Mouse (Mus musculus) 3T3-L1 (cell line): ENCODE measurements around the gene Hdx.
A peak's percentile ranks its signal among the peaks of the same experiment; 100 is the strongest.

ENCODE experiments used
- DNase-seq: peaks from one replicate; pipeline ENCODE4 v3.0.0-alpha.2; 2015; ENCODE audit warnings: low read depth, low spot score

The Hdx gene

DNA sequence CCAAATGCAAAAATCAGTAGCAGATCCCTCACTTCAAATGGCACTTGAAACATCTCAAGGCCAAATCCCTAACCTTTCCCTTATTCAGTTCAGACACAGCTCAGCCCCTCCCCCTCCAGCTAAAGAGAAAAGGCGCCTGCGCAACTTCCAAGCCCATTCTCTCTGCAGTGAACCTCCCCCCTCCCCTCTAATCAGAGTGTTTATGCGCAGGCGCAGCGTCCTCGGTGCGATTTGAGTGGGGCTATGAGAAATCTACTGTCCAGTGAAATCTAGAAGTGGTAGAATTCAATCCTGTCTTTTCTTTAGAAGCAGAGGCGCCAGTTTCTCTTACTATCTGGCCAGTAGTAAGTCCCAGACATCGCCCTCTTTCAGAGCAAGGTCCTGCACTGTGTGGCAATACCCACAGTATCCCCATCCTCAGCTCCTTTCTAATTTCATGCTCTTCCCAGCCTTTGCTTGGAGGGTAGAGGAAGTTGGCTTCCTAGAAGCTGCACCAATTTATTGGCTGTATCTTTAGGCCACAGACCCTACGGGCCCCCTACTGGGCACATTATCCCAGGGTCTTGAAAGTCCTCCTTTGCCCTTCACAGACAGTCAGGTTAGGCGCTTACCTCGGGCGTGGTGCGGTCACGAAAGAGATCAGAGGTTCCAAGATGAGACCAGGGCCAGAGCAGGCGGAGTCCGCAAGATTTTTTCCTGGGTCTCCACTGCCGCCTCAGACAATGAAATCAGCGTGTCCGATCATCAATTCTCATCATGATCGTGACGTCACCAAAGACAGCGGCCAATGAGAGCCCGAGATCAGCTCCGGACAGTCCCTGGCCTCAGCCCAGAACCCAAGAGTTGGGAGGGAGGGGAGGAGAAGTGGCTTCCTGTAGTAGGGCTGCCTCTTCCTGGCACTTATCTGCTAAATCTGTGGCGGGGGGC, at the start of gene Hdx:
Gene Hdx, minus strand, starts transcription at position 724 of the 927 bp plus-strand sequence.
- DNase-seq: peak; percentile 70

DNA sequence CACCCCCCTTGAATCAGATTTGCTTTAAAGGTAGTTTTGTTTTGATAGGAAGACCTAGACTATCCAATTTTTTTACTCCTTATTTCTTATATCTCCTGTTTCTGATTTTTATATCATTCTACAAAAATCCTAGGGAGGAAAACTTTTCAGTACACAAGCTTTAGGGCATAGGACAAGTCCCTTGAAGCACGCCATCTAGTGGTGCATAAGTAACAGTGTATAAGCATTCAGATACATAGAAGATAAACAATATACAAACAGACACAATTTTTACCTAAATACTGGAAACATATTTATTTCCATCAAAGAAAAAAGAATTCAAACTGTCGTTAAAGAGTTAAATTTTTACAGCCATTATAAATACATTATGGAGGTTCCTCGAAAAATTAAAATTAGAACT, 11.2 kb downstream of the Hdx start:
- peak; percentile 1 for DNase-seq

DNA sequence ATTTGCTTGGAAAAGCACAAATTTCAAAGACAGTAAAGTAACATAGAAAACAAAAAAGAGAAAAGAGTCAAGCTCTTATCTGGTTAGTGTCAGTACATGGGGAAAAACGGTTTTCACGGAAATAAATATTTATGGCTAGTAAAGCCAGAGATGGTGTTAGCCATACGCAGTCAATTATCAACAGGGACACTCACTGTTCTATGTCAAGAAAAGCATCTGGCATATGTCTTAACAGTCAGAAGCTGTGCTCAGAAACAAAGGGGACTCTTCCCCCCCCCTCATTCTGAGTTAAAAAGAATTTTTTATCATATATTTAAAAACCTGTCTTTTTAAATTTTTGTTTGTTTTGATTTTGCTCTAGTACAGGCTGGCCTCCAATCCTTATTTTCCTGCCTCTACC, 25.2 kb downstream of the Hdx start:
- DNase-seq: no peak

DNA sequence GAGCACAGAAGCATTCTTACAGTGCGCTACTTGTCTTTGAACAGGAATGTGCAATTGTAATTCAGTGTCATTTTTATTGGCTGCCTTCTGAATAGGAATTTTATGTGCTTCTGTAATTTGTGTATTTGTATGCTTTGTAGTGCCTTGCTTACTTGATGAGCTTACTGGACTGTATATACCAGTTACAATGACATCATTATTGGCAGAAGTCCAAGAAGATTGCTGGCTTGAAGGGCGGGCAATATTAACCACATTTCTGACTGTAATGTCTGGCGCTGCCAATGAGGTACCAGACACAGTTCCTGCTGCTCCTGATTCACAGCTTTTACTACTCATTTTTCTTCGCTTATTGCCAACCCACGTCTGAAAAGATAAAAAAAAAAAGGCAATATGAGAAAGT, 36.5 kb downstream of the Hdx start:
- peak; percentile 14 for DNase-seq

DNA sequence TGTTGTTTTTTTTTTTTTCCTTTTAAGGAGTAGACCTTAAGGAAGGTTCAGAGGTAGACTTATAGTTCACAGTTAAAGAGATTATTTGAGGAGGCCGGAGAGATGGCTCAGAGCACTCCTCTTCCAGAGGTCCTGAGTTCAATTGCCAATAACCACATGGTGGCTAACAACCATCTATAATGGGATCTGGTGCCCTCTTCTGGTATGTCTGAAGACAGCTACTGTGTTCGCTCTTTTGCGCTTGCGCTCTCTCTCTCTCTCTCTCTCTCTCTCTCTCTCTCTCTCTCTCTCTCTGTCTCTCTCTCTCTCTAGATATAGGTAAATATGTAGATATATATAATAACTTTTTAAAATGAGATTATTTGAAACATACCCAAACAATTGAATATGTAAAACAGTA, 38.2 kb downstream of the Hdx start:
- peak; percentile 2 for DNase-seq

DNA sequence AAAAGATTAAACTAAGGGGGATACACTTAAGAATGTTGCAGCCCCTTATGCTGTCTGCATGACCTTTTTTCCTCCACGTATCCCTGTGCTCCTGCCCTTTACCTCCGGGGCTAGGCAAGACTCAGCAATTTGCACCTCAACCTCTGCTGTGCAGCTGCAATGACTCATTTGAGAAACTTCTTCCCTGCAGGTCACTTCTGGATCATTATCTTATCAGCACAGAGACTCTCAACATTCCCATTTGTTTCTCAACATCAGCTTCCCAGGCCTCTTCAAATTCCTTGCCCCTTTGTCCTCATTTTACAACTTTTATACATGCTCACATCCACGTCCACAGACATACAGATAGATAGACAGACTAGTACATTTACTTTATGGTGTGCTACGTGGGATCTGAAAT, 51.9 kb downstream of the Hdx start:
- peak; percentile 1 for DNase-seq

DNA sequence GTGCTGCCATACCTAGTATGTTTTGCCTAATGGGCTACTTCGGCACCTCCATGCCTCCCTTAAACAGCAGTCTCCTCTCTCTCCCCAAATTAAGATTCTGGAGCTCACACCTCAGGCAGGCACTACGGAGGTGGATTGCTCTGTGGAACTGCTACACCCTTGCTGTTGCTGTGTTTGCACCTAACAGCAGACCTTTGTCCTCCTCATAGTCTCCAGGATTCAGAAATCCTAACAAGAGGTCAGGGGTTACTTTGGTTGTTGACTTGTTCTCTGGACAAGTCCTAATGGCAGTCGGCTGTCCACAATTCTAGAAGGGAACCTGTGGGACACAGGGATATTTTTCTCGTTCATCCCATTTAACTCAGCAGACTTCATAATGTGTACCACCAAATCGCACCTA, 56.3 kb downstream of the Hdx start:
- DNase-seq: no peak

DNA sequence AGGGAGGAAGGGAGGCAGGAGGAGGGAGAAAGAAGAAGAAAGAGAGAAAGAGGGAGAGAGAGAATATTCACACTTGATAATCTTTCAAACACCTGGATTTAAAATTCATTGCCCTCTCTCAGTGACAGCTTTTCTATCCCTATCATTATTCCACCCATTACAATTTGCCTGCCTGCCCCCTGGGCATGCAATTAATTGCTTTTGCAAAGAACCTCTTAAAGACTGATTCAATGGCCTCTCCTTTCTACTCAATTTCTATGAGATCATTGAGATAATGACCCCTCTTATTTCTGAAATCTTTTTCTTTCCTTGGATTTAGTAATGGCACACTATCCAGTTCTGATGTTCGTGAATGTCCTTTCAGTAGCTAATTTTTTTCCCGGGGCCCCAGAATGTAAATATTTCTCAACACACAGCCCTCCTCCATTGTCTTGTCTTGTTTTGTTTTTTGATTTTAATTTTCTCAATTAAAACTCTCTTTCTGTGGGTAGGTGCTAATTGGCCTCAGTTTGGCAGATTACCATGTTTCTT, 99.2 kb downstream of the Hdx start:
- no peak for DNase-seq

DNA sequence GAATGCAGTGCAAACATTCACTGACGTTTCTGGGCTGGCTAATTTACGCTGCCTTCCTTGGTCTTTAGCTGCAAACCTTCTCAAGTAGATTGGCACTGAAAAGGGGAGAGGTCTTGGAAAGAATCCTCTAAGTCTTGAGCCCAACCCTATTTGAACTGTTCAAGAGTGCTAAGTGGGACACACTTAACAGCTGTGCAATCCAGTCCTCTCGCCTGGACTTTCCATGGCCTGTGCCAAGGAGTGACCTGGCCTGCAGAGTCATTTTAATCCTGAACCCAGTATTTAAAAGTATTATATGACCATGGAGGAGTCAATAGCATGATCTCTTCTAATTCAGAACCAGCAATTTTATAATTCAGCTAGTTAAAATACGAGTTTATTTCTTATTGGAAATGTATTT, 109.3 kb downstream of the Hdx start:
- no peak for DNase-seq

DNA sequence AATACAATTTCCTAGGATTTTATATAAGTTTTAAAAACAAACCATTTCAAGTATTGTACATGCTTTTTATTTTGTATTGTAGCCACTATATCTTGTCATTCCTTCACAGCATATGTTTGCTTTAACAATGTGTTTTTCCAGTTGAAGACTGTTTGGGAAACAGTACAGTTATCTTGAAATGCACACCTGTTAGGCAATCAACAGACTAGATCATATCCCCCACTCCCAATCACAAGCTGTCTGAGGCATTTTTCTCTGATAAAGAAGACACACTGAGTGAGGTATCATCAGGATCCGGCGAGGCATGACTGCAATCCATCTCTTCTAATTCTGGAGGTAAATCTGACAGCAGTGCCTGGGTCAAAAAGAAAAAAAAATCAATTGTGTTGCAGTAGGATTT, 119.8 kb downstream of the Hdx start:
- DNase-seq: no peak

DNA sequence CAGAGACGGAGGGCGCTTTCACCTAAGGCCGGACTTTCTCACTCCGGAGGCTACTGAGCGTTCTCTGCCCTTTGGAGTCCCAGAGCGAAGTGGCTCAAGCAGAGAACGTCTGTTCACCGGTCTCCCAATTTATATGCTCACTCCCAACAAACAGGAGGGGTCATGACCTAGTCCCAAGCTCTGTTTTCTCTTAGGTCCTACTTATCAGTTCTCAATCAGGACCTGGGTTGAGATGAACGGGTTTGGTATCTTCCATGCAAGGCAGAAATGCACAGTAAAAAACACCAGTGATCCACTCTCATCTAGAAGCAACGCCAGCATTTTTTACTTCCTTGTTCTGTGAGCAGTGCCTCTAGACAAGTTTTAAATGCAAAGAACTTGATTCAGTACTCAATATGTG, 159.0 kb downstream of the Hdx start, which contains the start of gene Rps6ka6:
Gene Rps6ka6, minus strand, starts transcription at position 101 of the 400 bp plus-strand sequence.
- no peak for DNase-seq
